Mouse (Mus musculus) lung, adult 2 months (tissue): ENCODE measurements at regions not wholly inside any gene's neighbourhood (a gene's known extent, or its start where the extent isn't known, plus 50 kb on each side); places are given as distances from the start of the nearest gene placed in this dataset.

Experiments used
- CTCF ChIP-seq: fragments of 200-500 bp; IDR thresholded peaks from 2 replicates; pipeline ENCODE4 v1.5.1; 2011; ENCODE audit warnings: mild to moderate bottlenecking, low read length, control low read depth; ENCODE audit not compliant: insufficient read depth
- POLR2A ChIP-seq: fragments of 200-500 bp; IDR thresholded peaks from 2 replicates; pipeline ENCODE4 v1.6.1; 2011; ENCODE audit warnings: low read depth, mild to moderate bottlenecking, control low read depth, low read length, borderline replicate concordance; ENCODE audit errors: extremely low read depth

DNA sequence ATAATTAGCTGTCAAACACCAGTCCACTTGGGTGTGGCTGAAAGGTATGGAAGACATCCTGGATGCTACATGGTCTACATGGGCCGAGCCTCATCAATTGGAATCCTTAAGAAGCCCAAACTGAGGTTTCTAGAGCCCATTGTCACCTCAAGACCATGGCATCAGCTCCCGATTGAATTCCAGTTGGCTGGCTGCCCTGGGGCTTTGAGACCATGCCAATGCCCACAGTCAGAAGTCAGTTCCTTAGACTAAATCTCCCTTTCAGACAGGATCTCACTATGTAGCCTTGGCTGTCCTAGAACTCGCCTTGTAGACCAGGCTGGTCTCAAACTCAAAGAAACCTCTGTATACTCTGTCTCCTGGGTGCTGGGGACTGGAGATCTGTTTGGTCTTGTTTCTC, 423.8 kb downstream of the Med13l start:
- no peak for TF ChIP-seq CTCF
- no peak for TF ChIP-seq POLR2A
